Mouse (Mus musculus) kidney, postnatal 4 days (tissue): ENCODE measurements around the gene Gne.
A peak's percentile ranks its signal among the peaks of the same experiment; 100 is the strongest.

Experiments used
- DNase-seq, 2 experiments: peaks; one replicate each; pipeline ENCODE4 v3.0.0; 2021; ENCODE audit warnings: mixed read lengths in 2 of 2

The Gne gene

DNA sequence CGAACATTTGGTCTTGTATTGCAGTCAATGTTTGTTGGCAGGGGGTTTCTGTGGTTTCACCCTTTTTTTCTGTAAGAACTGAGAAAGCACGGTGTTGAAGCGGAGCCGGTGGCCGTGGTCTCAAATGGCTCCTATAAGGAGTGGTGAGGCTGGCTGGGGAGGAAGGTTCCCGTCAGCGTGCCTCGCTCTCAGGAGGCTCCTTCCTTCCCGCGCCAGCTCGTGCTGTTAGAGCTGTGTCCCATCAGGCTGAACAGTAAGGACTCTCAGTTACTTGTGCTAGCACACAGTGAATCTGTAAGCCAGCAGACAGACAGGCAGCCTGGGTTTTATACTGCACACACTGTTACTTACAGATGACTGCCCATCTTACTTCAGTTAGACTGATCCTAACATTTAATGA, 61.2 kb downstream of the Gne start:
- DNase-seq, result no peak

DNA sequence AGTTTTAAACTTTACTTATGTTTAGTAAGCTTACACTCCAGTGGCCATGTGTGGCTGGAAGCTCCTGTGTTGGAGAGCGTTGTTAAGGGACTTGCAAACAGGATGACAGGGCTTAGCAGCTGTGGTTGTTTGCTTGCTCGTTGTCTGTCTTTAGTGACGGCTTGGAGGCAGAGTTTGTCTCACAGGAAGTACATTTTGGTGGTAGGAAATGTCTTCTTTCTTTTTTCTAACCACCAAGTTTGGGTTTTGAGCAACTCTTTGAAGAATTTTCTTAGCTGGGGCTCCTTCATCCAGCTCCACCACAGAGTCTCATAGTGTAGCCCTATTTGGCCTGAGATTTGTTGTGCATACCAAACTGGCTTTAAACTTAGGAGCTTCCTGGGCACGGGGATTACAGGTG, 61.7 kb downstream of the Gne start:
- DNase-seq, result no peak

DNA sequence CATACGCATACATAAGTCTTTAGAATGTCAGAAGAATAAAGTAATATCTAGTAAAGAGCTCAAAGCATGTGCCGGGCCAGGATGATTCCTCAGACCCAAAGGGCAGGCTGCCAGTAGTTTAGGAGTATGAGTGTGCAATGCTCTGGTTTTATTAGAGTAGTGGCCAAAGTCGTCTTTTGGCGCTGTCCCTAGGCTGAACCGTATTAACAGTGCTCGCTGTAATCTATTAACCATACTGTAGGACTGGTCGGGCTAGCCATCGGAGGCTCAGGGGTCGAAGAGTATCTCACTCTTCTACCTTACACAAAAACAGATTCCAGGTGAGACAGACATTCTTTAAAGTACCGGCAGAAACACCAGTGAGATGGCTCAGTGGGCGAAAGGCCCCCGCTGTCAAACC, 67.2 kb downstream of the Gne start:
- DNase-seq, result peak in 1 of 2 experiments; percentile 23

DNA sequence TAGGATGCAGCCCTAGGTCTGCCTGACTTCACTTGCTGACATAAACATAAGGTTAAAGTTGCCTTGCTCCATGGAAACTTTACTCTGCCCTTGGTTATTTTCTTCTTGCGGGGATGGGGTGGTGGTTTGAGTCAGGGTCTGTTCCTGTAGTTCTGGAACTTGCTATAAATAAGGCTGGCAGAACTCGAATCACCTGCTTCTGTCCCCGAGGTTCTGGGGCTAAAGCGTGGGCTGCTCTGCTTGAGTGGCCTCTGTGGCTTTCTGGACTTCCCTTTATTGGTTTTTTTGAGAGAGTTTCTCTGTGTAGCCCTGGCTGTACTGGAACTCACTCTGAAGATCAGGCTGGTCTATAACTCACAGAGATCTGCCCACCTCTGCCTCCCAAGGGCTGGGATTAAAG, 67.9 kb downstream of the Gne start:
- no peak for DNase-seq

DNA sequence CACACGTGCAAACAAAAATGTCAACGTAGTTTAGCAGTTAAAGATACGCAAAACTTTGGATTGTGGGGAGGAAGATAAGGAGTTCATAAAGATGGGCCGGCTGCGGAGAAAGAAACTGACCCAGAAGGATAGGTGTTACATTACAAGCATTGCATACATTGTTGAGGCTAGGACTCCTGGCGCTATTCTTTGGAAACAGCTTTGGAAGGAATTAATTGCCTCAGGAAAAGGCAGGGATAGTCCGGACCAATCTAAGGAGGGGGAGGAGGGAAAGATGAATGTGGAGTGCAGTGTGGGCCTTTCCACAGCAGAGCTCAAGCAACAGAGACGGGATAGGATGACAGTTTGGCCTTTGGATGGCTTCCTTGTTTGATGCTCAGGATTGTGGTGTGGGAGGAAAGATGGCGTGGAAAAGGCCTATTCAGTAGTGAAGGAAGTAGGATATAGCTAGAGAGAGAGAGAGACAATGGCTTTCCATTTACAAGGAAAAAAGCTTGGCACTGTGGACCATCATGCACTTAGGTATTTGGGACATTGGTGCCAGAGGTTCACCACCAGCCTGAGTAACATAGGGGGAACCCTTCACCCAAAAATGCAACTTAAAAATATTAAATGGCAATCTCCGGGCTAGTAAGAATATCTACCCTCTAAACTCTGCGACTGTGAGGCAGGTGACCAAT, 70.4 kb downstream of the Gne start:
- no peak for DNase-seq

DNA sequence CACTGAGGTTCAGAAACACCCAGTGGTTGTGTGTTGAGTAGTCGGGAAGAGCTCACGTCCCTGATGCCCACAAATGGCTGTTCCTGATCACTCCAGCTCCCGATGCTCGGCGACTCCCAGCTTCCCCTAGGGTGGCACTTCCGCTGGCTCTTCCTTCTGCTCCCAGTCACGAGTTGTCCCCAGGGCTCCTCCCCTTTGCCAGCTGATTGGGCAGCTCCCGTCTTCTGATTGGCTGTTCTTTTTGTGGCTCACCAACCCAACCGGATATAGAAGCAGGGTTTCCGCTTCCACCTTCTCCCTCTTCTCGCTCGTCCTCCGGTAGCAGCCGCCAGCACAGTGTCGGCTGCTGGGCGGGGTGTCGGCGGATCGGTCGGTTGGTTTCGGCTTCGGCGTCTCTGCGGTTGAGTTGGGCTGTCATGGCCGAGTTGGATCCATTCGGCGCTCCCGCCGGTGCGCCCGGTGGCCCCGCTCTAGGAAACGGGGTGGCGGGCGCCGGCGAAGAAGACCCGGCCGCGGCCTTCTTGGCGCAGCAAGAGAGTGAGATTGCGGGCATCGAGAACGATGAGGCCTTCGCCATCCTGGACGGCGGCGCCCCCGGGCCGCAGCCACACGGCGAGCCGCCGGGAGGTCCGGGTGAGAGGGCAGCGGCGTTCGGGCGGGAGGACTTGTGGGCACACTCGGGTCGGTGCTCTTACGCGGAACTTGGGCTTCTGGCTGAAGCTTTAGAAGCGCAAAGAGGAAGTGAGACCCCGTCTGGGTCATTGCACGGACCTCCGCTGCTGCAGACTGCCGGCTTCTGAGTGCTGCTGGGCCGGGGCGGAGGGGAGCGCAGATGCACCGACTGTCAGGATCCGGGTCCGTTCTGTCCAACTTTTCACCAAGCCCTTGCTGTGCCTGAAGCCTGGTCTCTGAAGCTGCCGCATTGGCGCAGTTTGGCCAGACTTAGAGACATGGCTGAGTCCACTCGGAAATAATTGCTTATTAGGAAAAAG, 71.3 kb downstream of the Gne start:
- peak; percentile 89 to 94 for DNase-seq

DNA sequence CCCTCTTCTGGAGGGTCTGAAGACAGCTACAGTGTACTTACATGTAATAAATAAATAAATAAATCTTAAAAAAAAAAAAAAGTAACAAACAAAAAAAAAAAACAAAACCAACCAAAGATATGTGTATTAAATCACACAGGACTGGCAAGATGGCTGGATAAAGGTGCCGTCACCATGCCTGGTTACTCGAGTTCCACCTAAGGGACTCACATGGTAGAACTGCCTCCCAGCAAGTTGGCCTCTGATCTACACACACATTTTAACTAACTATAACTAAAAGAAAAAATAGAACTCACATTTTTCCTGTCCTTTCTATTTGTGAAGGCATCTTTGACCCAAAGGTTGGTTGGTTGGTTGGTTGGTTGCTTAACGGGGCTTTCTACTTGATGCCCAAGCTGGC, 72.2 kb downstream of the Gne start:
- no peak for DNase-seq

DNA sequence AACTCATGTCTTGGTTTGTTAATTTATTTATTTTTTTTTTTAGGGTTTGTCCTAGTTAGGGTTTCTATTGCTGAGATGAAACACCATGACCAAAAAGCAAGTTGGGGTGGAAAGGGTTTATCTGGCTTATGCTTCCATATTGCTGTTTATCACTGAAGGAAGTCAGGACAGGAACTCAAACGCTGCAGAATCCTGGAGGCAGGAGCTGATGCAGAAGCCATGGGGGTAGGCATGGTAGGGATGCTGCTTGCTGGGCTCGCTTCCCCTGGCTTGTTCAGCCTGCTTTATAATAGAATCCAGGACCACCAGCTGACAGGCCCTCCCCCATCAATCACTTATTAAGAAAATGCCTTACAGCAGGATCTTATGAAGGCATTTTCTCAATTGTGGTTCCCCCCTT, 73.1 kb downstream of the Gne start:
- DNase-seq, result no peak

DNA sequence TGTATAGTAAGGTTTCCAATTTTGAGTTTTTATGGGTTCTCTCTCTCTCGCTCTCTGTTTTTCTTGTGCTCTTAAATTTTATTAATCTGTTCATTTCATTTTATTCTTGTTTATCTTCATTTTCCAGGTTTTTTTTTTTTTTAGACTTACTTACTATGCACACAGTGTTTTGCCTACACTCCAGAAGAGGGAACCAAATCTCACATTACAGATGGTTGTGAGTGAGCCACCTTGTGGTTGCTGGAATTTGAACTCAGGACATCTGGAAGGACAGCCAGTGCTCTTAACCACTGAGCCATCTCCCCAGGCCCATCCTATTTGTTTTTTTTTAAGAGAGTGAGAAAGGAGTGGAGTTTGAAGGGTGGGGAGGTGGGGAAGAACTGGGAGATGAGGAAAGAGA, 73.8 kb downstream of the Gne start:
- DNase-seq, result no peak

DNA sequence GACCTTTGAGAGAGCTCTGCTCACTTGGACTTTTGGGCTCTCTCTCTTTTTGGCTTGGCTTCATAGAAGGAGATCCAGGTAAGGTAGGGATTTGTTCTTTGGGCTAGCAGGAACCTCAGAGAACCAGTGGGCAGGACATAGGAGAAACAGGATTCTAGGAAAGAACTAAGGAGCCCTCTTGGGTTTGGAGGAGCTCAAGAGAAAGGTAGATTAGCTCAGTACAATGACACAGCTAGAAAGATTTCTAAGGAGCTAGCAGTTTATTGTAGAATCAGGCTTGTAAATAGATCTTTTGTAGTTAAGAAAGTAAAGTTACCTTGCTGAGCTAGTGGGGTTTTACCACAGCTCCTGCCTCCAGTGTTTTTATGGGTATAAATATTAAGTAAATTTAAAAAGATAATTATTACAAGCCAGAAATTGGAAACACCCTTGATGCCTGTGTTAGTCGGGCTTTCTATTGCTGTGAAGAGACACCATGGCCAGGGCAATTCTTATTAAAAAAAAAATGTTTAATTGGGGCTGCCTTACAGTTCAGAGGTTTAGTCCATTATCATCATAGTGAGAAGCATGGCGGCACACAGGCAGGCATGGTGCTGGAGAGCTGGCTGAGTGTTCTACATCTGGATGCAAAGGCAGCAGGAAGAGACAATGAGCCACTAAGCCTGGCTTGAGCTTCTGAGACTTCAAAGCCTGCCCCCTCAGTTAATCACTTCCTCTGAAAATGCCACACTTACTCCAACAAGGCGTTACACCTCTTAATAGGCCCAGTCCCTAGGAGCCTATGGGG, 79.2 kb downstream of the Gne start:
- no peak for DNase-seq

DNA sequence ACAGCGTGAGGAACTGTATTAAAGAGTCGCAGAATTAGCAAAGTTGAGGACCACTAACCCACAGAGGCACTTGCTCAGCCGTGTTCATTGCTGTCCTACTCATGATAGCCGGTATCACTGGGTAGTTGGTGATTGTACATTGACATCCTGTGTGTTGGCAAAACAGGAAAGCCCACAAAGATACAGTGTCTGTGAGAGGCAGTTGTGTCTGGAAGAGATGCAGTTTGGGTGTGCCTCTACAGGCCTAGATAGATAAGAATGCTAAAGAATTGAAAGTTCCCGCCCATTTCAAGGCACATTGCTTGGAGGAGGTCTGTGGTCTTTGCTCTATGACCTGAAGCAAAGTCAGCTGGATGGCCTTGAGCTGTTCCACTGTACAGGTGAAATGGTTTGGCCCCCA, 79.9 kb downstream of the Gne start, which contains the start of gene Clta:
Gene Clta (plus strand): TSS at position 327 of the 400 bp plus-strand sequence.
- DNase-seq, result no peak

DNA sequence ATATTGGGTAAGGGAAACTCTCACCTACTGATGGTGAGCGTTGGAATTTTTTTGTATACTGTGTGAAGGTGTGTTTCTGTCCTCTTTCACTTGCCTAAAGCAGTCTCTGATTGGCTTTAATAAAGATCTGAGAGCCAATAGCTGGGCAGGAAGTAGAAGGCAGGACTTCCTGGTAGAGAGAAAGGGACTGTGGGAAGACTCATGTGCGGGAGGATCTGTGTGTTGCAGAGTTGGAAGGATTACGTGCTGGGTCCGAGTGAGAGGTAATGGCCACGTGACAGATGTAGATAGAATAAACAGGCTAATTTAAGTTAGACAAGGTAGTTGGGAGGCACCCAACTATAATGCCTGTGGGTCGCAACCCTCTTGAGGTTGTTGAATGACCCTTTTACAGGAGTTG, 80.4 kb downstream of the Gne start:
- DNase-seq, result no peak

DNA sequence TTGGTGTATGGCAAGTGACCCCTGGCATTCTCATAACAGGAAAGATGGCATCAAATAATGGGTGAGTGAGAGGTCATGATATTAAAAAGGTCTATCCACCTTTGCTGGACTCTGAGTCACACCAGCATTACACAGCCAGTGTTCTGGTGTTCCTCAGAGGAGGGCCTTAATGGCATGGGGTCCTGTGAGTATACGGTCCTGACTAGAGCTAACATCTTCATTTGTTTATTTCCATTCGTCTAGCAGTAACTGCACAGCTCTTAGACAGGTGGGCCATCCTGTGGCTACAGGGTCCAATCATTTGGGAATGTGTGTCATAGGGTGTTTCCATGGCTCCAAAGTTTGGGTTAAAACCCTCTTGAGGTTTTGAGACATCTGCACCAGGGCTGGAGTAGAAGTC, 89.6 kb downstream of the Gne start:
- no peak for DNase-seq

DNA sequence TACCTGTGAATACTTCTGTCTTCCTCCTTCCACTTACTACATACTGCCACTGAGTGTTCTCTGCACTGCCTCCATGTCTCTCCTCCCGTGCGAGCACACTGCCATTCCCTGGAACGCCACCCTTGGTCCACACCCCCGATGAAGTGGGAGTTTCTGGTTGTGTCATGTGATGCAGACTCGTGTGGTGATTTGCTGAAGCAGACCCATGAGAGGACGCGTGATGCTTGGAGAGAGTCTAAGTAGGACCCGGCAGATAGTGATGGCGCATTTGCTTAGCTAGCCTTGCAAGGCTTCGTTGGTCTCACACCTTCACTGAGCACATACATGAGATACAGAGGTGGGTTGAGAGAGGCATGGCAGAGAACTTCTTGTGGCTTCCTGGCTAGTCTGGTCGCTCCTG, 90.9 kb downstream of the Gne start:
- no peak for DNase-seq

DNA sequence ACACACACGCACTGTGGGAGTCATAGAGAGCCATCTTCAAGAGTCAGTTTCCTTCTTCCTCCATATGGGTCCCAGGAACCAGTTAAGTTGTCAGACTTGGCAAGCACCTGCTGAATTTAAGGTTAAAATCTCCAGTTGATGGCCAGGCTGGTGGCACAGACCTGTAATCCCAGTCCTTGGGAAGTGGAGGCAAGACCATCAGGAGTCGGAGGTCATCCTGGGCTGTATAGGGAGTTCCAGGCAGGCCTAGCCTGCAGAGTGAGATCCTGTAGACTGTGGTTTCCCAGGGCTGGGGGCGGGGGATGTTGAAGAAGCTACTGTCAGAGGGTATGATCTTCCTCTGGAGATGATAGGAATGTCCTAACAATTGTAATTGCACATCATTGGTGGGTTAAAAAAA, 95.0 kb downstream of the Gne start:
- no peak for DNase-seq

DNA sequence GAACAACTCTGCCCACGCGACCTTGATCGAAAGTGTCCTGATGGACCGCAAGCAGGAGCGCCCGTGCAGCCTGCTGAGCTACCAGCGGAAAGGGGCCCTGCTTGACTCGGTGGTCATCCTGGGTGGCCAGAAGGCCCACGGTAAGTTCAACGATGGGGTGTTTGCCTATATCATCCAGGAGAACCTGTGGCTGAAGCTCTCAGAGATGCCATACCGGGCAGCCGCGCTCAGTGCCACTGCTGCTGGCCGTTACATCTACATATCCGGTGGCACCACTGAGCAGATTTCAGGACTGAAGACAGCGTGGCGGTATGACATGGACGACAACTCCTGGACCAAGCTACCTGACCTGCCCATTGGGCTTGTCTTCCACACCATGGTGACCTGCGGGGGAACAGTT, 99.7 kb downstream of the Gne start:
- DNase-seq, result no peak
